Mouse (Mus musculus): ENCODE measurements around the gene Mob1a. TPM values are rescaled to one million over a fixed set of nuclear protein-coding genes. Genes with fewer than 3 reads are reported as not detected.
"Not testable (repeated sequence)": the region's sequence is repeated elsewhere in the genome, so short reads cannot be mapped to it uniquely, and the experiment has no call there.

The Mob1a gene
- polyA plus RNA-seq, 1 experiment: 2.4 TPM

GRCm38 (mm10) chr6:83326394-83326736, 549 bp downstream of the Mob1a start:
- H3K36me3 ChIP-seq (ENCODE audit: control insufficient read depth): peaks cover 65% of the 10 kb centered on the region
- no peak for TF ChIP-seq GATA1 (IDR thresholded peaks at IDR 0.05; ENCODE audit: low read length)
- peak overlapping the region; percentile 77 for H3K4me3 ChIP-seq (replicated peaks)
- peaks cover 46% of the 10 kb centered on the region for H3K4me1 ChIP-seq (ENCODE audit: control insufficient read depth)
- H3K9me3 ChIP-seq (ENCODE audit: control insufficient read depth, low read length): peaks cover 3% of the 10 kb centered on the region
- no peaks in the 10 kb centered on the region for H3K27me3 ChIP-seq (ENCODE audit: control insufficient read depth)

- peaks cover 66% of the 10 kb centered on the region for H3K36me3 ChIP-seq (ENCODE audit: control insufficient read depth)
- H3K4me1 ChIP-seq (ENCODE audit: control insufficient read depth): peaks cover 46% of the 10 kb centered on the region
- H3K4me3 ChIP-seq (replicated peaks): peak overlapping the region; percentile 77
- TF ChIP-seq GATA1 (IDR thresholded peaks at IDR 0.05; ENCODE audit: low read length) (no peak), TAL1 (IDR thresholded peaks at IDR 0.05; ENCODE audit: low read length) (no peak)
- H3K9me3 ChIP-seq (ENCODE audit: control insufficient read depth, low read length): peaks cover 3% of the 10 kb centered on the region
- no peaks in the 10 kb centered on the region for H3K27me3 ChIP-seq (ENCODE audit: control insufficient read depth)
Observed at GRCm38 (mm10) chr6:83326761-83327160, 945 bp downstream of the Mob1a start.

GRCm38 (mm10) chr6:83327591-83328190, 1.9 kb downstream of the Mob1a start:
- H3K9me3 ChIP-seq (ENCODE audit: control insufficient read depth, low read length): peaks cover 3% of the 10 kb centered on the region
- H3K4me3 ChIP-seq (replicated peaks): peak overlapping the region; percentile 77
- H3K4me1 ChIP-seq (ENCODE audit: control insufficient read depth): peaks cover 43% of the 10 kb centered on the region
- H3K36me3 ChIP-seq (ENCODE audit: control insufficient read depth): peaks cover 66% of the 10 kb centered on the region
- H3K27me3 ChIP-seq (ENCODE audit: control insufficient read depth): no peaks in the 10 kb centered on the region
- TF ChIP-seq TAL1 (IDR thresholded peaks at IDR 0.05; ENCODE audit: low read length) (no peak), GATA1 (IDR thresholded peaks at IDR 0.05; ENCODE audit: low read length) (no peak)

- Histone ChIP-seq H3K9me3 (ENCODE audit: control insufficient read depth, low read length) (no peaks in the 10 kb centered on the region), H3K27me3 (ENCODE audit: control insufficient read depth) (no peaks in the 10 kb centered on the region), H3K36me3 (ENCODE audit: control insufficient read depth) (peaks cover 90% of the 10 kb centered on the region), H3K4me1 (ENCODE audit: control insufficient read depth) (peaks cover 3% of the 10 kb centered on the region), H3K4me3 (replicated peaks) (no peak overlapping the region)
- TF ChIP-seq TAL1 (IDR thresholded peaks at IDR 0.05; ENCODE audit: low read length) (no peak), GATA1 (IDR thresholded peaks at IDR 0.05; ENCODE audit: low read length) (no peak)
Observed at GRCm38 (mm10) chr6:83341387-83341786, 15.6 kb downstream of the Mob1a start.

DNA sequence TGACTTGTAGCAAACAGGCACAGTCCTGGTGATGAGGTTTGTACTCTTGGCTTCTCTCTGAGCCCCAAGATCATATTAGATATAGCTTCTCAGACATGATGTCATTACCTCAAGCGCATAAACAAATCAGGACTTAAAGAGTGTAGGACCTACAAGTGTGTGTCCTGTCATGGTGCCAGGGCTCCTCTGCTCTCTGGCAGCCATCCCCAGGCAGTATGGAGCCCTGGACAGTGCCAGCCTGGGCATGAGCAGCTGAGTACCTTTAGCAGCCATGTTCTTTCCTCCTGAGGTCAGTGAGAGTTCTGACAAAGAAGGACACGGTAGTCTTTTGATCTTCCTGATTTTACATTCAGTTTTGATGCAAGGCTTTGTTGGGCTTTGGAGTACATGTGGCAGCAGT, 17.1 kb downstream of the Mob1a start:
- Histone ChIP-seq H3K4me1 (ENCODE audit: control insufficient read depth) (peaks cover 11% of the 10 kb centered on the region), H3K27me3 (ENCODE audit: control insufficient read depth) (no peaks in the 10 kb centered on the region), H3K4me3 (replicated peaks) (no peak overlapping the region), H3K36me3 (ENCODE audit: control insufficient read depth) (peaks cover 85% of the 10 kb centered on the region), H3K9me3 (ENCODE audit: control insufficient read depth, low read length) (no peaks in the 10 kb centered on the region)
- TF ChIP-seq GATA1 (IDR thresholded peaks at IDR 0.05; ENCODE audit: low read length): no peak
- TF ChIP-seq TAL1 (IDR thresholded peaks at IDR 0.05; ENCODE audit: low read length): no peak

GRCm38 (mm10) chr6:83345285-83345684, 19.5 kb downstream of the Mob1a start:
- H3K4me3 ChIP-seq (replicated peaks); H3K27me3 ChIP-seq (ENCODE audit: control insufficient read depth); H3K9me3 ChIP-seq (ENCODE audit: control insufficient read depth, low read length): not testable (repeated sequence)
- Histone ChIP-seq H3K36me3 (ENCODE audit: control insufficient read depth) (peaks cover 79% of the 10 kb centered on the region), H3K4me1 (ENCODE audit: control insufficient read depth) (peaks cover 29% of the 10 kb centered on the region)

DNA sequence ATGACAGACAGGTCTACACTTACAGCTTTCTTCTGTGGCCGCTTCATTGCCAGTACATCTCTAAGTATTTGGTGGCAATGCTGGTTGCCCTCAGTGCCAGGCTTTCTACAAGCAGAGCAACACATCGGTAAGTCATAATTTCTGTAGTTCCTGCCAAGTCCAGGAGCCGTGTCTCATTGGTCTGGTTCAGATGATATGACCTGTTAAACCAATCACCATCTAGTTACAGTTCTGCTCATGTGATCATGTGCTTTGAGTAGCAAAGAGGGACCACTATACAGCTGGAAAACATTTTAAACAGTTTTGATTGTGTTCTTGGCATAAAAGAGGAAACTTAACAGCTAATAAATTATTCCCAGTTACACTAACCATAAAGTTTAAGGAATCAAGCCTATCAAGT, 22.1 kb downstream of the Mob1a start:
- TF ChIP-seq GATA1 (IDR thresholded peaks at IDR 0.05; ENCODE audit: low read length) (no peak), TAL1 (IDR thresholded peaks at IDR 0.05; ENCODE audit: low read length) (no peak)

DNA sequence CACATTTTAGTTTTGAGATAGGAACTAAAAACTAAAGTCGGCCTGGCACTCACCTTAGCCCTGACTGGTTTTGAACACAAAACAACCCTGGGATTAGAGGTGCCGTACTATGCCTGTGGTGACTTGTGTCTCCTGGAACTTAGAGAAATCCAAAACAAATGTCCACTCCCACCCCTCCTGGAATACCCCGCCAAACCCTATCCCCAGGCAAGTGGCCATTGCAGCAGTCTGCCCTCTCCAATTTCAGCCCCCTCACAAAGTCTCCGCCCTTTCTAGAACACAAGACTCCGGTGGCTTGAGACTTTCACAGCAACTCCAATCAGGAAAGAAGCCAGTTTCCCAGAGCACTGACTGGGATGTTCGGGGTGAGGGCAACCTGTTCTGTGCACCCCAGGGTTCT, 23.1 kb downstream of the Mob1a start, which contains the start of gene Bola3:
Gene Bola3 (plus strand): TSS at position 275 of the 400 bp plus-strand sequence.
- H3K27me3 ChIP-seq (ENCODE audit: control insufficient read depth): no peaks in the 10 kb centered on the region

More for the DNA sequence above, 22.1 kb downstream of the Mob1a start:
- Histone ChIP-seq H3K36me3 (ENCODE audit: control insufficient read depth) (peaks cover 78% of the 10 kb centered on the region), H3K9me3 (ENCODE audit: control insufficient read depth, low read length) (no peaks in the 10 kb centered on the region), H3K4me3 (replicated peaks) (no peak overlapping the region), H3K27me3 (ENCODE audit: control insufficient read depth) (no peaks in the 10 kb centered on the region), H3K4me1 (ENCODE audit: control insufficient read depth) (peaks cover 55% of the 10 kb centered on the region)

DNA sequence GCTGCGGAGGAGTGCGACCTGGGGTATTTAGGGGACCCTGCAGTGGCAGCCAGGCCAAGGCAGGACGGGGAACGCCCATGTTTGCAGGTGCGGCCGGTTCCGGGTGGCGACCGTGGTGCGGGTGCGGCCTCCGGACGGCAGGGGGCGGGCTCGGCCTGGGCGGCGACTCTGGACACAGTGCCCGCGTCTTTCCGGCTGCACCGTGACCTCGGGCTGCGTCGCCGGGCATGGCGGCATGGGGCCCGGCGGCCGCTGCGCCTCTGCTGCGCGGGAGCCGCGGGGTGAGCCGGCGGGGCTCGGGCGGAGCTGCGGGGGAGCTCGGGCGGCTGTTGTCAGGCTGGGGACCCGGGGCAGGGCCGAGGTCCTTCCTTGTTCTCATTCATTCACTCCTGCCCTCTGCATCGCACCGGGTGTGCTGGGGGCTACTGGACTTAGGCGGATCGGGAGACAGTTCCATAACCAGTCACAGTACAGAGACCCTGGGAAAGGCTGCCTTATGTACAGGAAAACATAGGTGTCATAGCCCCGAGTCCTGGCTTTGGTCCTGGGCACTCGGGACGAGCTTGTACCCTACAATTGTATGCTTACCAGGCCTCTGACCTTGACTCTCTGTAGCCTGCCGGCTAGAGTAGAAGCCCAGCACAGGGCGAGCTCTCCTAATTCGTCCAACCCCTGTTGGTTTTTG, 23.6 kb downstream of the Mob1a start:
- peak overlapping the region; percentile 82 for H3K4me3 ChIP-seq (replicated peaks)
- H3K36me3 ChIP-seq (ENCODE audit: control insufficient read depth): peaks cover 78% of the 10 kb centered on the region
- peaks cover 68% of the 10 kb centered on the region for H3K4me1 ChIP-seq (ENCODE audit: control insufficient read depth)
- no peaks in the 10 kb centered on the region for H3K9me3 ChIP-seq (ENCODE audit: control insufficient read depth, low read length)
- H3K27me3 ChIP-seq (ENCODE audit: control insufficient read depth): no peaks in the 10 kb centered on the region
- TF ChIP-seq GATA1 (IDR thresholded peaks at IDR 0.05; ENCODE audit: low read length): no peak

More for the DNA sequence above, 23.1 kb downstream of the Mob1a start, which contains the start of gene Bola3:
- Histone ChIP-seq H3K4me1 (ENCODE audit: control insufficient read depth) (peaks cover 64% of the 10 kb centered on the region), H3K36me3 (ENCODE audit: control insufficient read depth) (peaks cover 78% of the 10 kb centered on the region), H3K4me3 (replicated peaks) (peak within 1 kb of the TSS; percentile 82), H3K9me3 (ENCODE audit: control insufficient read depth, low read length) (no peaks in the 10 kb centered on the region)
- TF ChIP-seq TAL1 (IDR thresholded peaks at IDR 0.05; ENCODE audit: low read length) (no peak), GATA1 (IDR thresholded peaks at IDR 0.05; ENCODE audit: low read length) (no peak)

Measured in erythroblast, embryonic 14.5 days (primary cell).